Mouse (Mus musculus): ENCODE results near the gene Cdh4. TPM values are rescaled to one million over a fixed set of nuclear protein-coding genes. Genes with fewer than 3 reads are reported as not detected.

The Cdh4 gene
- polyA plus RNA-seq, 1 experiment from 2014 or later = 43.0 TPM

GRCm38 (mm10) chr2:179877551-179878215 is 435.5 kb downstream of the Cdh4 start:
- Histone ChIP-seq H3K9ac (ENCODE audit: low read depth, low read length) (no peak overlapping the region), H3K27ac (ENCODE audit: low read depth, low read length) (no peak overlapping the region), H3K27me3 (replicated peaks; ENCODE audit: control insufficient read depth, insufficient read depth, low read length) (no peaks in the 10 kb centered on the region), H3K4me3 (ENCODE audit: low read length) (no peak overlapping the region), H3K36me3 (ENCODE audit: control insufficient read depth, insufficient read depth, low read length) (no peaks in the 10 kb centered on the region), H3K4me2 (ENCODE audit: low read length) (no peak overlapping the region), H3K4me1 (ENCODE audit: control insufficient read depth, insufficient read depth, low read depth, low read length) (no peaks in the 10 kb centered on the region), H3K9me3 (ENCODE audit: control insufficient read depth, low read length) (no peaks in the 10 kb centered on the region)
- no peak for ATAC-seq
- WGBS = 61% methylated on average over 9 of the region's 9 CpGs

- WGBS = 44% methylated on average over 7 of the region's 7 CpGs
Measured at GRCm38 (mm10) chr2:179884561-179884960, 442.3 kb downstream of the Cdh4 start.

GRCm38 (mm10) chr2:179891048-179891447 is 448.8 kb downstream of the Cdh4 start:
- H3K4me1 ChIP-seq (ENCODE audit: control insufficient read depth, insufficient read depth, low read depth, low read length) = no peaks in the 10 kb centered on the region
- no peaks in the 10 kb centered on the region for H3K9me3 ChIP-seq (ENCODE audit: control insufficient read depth, low read length)
- no peak overlapping the region for H3K27ac ChIP-seq (ENCODE audit: low read depth, low read length)
- H3K4me2 ChIP-seq (ENCODE audit: low read length) = no peak overlapping the region
- peaks cover 2% of the 10 kb centered on the region; the same call in 1 of the 2 replicates for H3K36me3 ChIP-seq (ENCODE audit: control insufficient read depth, insufficient read depth, low read length)
- no peak overlapping the region for H3K9ac ChIP-seq (ENCODE audit: low read depth, low read length)
- 82% methylated on average over 3 of the region's 3 CpGs for WGBS
- H3K4me3 ChIP-seq (ENCODE audit: low read length) = no peak overlapping the region
- H3K27me3 ChIP-seq (replicated peaks; ENCODE audit: control insufficient read depth, insufficient read depth, low read length) = no peaks in the 10 kb centered on the region
- ATAC-seq = no peak

More at GRCm38 (mm10) chr2:179884561-179884960, 442.3 kb downstream of the Cdh4 start:
- Histone ChIP-seq H3K27me3 (replicated peaks; ENCODE audit: control insufficient read depth, insufficient read depth, low read length) (no peaks in the 10 kb centered on the region), H3K9me3 (ENCODE audit: control insufficient read depth, low read length) (no peaks in the 10 kb centered on the region), H3K9ac (ENCODE audit: low read depth, low read length) (no peak overlapping the region), H3K4me2 (ENCODE audit: low read length) (no peak overlapping the region), H3K4me3 (ENCODE audit: low read length) (no peak overlapping the region), H3K36me3 (ENCODE audit: control insufficient read depth, insufficient read depth, low read length) (peaks cover 2% of the 10 kb centered on the region; the same call in 1 of the 2 replicates), H3K4me1 (ENCODE audit: control insufficient read depth, insufficient read depth, low read depth, low read length) (no peaks in the 10 kb centered on the region), H3K27ac (ENCODE audit: low read depth, low read length) (no peak overlapping the region)
- ATAC-seq = no peak

- no peaks in the 10 kb centered on the region for H3K36me3 ChIP-seq (ENCODE audit: control insufficient read depth, insufficient read depth, low read length)
- H3K27me3 ChIP-seq (replicated peaks; ENCODE audit: control insufficient read depth, insufficient read depth, low read length) = no peaks in the 10 kb centered on the region
- no peaks in the 10 kb centered on the region for H3K4me1 ChIP-seq (ENCODE audit: control insufficient read depth, insufficient read depth, low read depth, low read length)
- H3K27ac ChIP-seq (ENCODE audit: low read depth, low read length) = no peak overlapping the region
- no peak overlapping the region for H3K4me3 ChIP-seq (ENCODE audit: low read length)
- no peak for ATAC-seq
- no peaks in the 10 kb centered on the region for H3K9me3 ChIP-seq (ENCODE audit: control insufficient read depth, low read length)
- no peak overlapping the region for H3K4me2 ChIP-seq (ENCODE audit: low read length)
- no peak overlapping the region for H3K9ac ChIP-seq (ENCODE audit: low read depth, low read length)
- whole genome bisulfite sequencing = 96% methylated on average over 2 of the region's 2 CpGs
Measured at GRCm38 (mm10) chr2:179896949-179897348, 454.7 kb downstream of the Cdh4 start.

- WGBS = 31% methylated on average over 12 of the region's 12 CpGs
- H3K27ac ChIP-seq (ENCODE audit: low read depth, low read length) = no peak overlapping the region
- no peak for ATAC-seq
- H3K27me3 ChIP-seq (replicated peaks; ENCODE audit: control insufficient read depth, insufficient read depth, low read length) = no peaks in the 10 kb centered on the region
- H3K4me3 ChIP-seq (ENCODE audit: low read length) = no peak overlapping the region
- no peak overlapping the region for H3K9ac ChIP-seq (ENCODE audit: low read depth, low read length)
- H3K9me3 ChIP-seq (ENCODE audit: control insufficient read depth, low read length) = no peaks in the 10 kb centered on the region
- no peak overlapping the region for H3K4me2 ChIP-seq (ENCODE audit: low read length)
- H3K4me1 ChIP-seq (ENCODE audit: control insufficient read depth, insufficient read depth, low read depth, low read length) = no peaks in the 10 kb centered on the region
- peaks cover 8% of the 10 kb centered on the region; the same call in 1 of the 2 replicates for H3K36me3 ChIP-seq (ENCODE audit: control insufficient read depth, insufficient read depth, low read length)
Measured at GRCm38 (mm10) chr2:179912911-179913310, 470.7 kb downstream of the Cdh4 start.

GRCm38 (mm10) chr2:179913349-179913748 is 471.1 kb downstream of the Cdh4 start:
- no peak for ATAC-seq
- WGBS = 40% methylated on average over 15 of the region's 15 CpGs
- H3K27me3 ChIP-seq (replicated peaks; ENCODE audit: control insufficient read depth, insufficient read depth, low read length) = no peaks in the 10 kb centered on the region
- no peak overlapping the region for H3K27ac ChIP-seq (ENCODE audit: low read depth, low read length)
- no peak overlapping the region for H3K4me3 ChIP-seq (ENCODE audit: low read length)
- no peaks in the 10 kb centered on the region for H3K9me3 ChIP-seq (ENCODE audit: control insufficient read depth, low read length)
- no peak overlapping the region for H3K9ac ChIP-seq (ENCODE audit: low read depth, low read length)
- no peaks in the 10 kb centered on the region for H3K4me1 ChIP-seq (ENCODE audit: control insufficient read depth, insufficient read depth, low read depth, low read length)
- no peak overlapping the region for H3K4me2 ChIP-seq (ENCODE audit: low read length)
- peaks cover 8% of the 10 kb centered on the region; the same call in 1 of the 2 replicates for H3K36me3 ChIP-seq (ENCODE audit: control insufficient read depth, insufficient read depth, low read length)

DNA sequence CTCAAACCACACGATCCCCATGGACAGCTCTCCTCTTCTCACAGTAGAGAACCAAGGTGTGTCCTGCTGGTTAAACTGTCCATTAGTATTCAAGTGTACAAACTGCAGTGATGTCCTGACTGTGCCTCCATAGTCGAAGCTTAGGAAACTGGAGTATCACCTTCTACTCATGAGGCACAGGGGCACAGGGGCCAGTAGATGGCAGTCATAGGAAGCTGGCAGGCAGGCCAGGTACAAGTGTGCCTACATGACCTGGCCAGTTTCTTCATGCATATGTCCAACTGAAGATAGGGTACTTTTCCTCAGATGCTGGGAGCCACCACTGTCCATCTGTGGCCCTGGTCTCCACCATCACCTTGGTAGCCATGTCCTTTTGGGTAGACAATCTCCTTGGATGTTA is 472.0 kb downstream of the Cdh4 start:
- ATAC-seq = no peak
- WGBS = 75% methylated on average over 2 of the region's 2 CpGs
- Histone ChIP-seq H3K4me1 (ENCODE audit: control insufficient read depth, insufficient read depth, low read depth, low read length) (no peaks in the 10 kb centered on the region), H3K9me3 (ENCODE audit: control insufficient read depth, low read length) (no peaks in the 10 kb centered on the region), H3K4me3 (ENCODE audit: low read length) (no peak overlapping the region), H3K27me3 (replicated peaks; ENCODE audit: control insufficient read depth, insufficient read depth, low read length) (no peaks in the 10 kb centered on the region), H3K4me2 (ENCODE audit: low read length) (no peak overlapping the region), H3K27ac (ENCODE audit: low read depth, low read length) (no peak overlapping the region), H3K36me3 (ENCODE audit: control insufficient read depth, insufficient read depth, low read length) (peaks cover 8% of the 10 kb centered on the region; the same call in 1 of the 2 replicates), H3K9ac (ENCODE audit: low read depth, low read length) (no peak overlapping the region)

GRCm38 (mm10) chr2:179916877-179917673 is 474.8 kb downstream of the Cdh4 start:
- H3K4me1 ChIP-seq (ENCODE audit: control insufficient read depth, insufficient read depth, low read depth, low read length) = no peaks in the 10 kb centered on the region
- peaks cover 3% of the 10 kb centered on the region; the same call in 1 of the 2 replicates for H3K9me3 ChIP-seq (ENCODE audit: control insufficient read depth, low read length)
- H3K4me3 ChIP-seq (ENCODE audit: low read length) = no peak overlapping the region
- no peak overlapping the region for H3K4me2 ChIP-seq (ENCODE audit: low read length)
- H3K27ac ChIP-seq (ENCODE audit: low read depth, low read length) = no peak overlapping the region
- ATAC-seq = peak; percentile 82
- no peaks in the 10 kb centered on the region for H3K27me3 ChIP-seq (replicated peaks; ENCODE audit: control insufficient read depth, insufficient read depth, low read length)
- 30% methylated on average over 5 of the region's 5 CpGs for WGBS
- H3K36me3 ChIP-seq (ENCODE audit: control insufficient read depth, insufficient read depth, low read length) = peaks cover 21% of the 10 kb centered on the region
- H3K9ac ChIP-seq (ENCODE audit: low read depth, low read length) = no peak overlapping the region

DNA sequence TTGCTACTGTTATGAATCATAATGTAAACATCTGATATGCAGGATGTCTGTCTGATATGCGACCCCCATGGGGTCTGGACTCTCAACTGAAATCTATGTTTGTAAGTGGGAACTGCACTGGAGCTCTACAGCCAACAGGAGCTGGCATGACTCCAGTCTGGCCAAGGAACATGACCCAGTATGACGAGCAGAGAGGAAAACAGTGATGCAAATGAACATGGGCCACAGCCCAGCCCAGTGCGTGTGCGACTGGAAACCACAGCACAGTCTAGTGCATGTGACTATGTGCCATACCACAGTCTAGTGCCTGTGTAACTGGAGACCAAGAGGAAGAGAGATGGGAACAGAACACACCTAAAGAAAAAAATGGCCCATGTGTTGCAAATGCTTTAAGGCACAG is 477.8 kb downstream of the Cdh4 start:
- H3K27me3 ChIP-seq (replicated peaks; ENCODE audit: control insufficient read depth, insufficient read depth, low read length) = no peaks in the 10 kb centered on the region
- no peak overlapping the region for H3K9ac ChIP-seq (ENCODE audit: low read depth, low read length)
- peaks cover 38% of the 10 kb centered on the region for H3K36me3 ChIP-seq (ENCODE audit: control insufficient read depth, insufficient read depth, low read length)
- 73% methylated on average over 4 of the region's 4 CpGs for WGBS
- no peak overlapping the region for H3K27ac ChIP-seq (ENCODE audit: low read depth, low read length)
- H3K4me1 ChIP-seq (ENCODE audit: control insufficient read depth, insufficient read depth, low read depth, low read length) = no peaks in the 10 kb centered on the region
- no peak overlapping the region for H3K4me3 ChIP-seq (ENCODE audit: low read length)
- H3K9me3 ChIP-seq (ENCODE audit: control insufficient read depth, low read length) = peaks cover 3% of the 10 kb centered on the region; the same call in 1 of the 2 replicates
- H3K4me2 ChIP-seq (ENCODE audit: low read length) = no peak overlapping the region
- no peak for ATAC-seq
